Mouse (Mus musculus) frontal cortex, postnatal 14 days (tissue): ENCODE data around the gene Iqsec1.

Experiments
- DNase-seq, 2 experiments: peaks; one replicate each; pipeline ENCODE4 v3.0.0; 2022; ENCODE audit warnings: low spot score in 2 of 2

Iqsec1 gene

DNA sequence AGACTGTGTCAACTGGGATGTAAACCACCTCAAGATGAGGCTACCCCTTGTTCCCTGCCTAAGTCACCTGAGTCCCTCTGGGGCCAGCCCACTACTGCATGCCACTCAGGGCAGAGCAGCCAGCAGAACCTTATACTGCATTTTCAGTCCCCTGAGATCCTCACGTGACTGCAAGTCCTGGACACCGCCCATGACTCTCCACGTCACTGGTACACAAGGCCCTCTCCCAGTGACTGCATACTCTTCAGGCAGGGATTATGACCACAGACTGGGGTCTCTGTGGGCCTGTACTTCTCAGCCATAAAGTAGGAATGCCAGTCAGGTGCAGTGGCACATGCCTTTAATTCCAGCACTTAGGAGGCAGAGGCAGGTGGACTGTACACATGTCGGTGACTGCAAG lies 281.3 kb downstream of the Iqsec1 start:
- DNase-seq: no peak

DNA sequence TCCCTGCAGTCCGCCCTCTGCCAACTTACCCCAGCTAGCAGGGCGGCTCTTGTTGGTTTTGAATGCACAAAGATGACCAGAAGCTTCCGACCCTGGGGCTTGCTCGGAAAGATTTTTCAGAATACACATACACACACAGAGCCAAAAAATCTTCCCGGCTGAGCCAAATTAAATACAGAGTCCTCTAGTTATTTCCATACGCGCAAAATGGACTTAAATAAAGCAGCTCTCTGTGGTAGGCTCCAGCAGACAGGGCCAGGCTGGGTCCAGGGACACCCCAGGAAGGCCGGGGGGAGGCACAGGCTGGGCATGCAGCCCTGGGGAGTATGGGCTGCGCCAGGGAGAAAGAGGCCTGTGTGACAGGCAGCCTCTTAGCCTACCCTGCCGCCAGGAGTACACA lies 282.0 kb downstream of the Iqsec1 start:
- DNase-seq: peak in 1 of 2 experiments; percentile 49

DNA sequence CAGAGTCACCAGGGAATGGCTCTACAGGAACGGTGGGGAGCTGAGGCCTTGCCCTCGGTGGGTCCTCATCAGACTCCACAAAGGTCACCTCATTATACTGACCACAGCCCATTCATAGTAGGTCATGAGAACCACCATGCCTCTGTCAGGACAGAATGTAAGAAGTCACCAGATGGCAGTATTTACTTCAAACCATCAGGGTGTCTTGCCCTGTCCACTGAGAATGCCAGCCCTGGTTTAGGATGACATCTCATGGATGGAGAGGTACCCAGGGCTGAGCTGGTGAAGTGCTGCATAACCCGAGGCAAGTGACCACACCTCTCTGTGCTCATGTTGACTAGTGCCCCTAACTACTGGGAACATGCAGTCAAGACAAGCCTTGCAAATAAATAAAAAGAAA lies 282.7 kb downstream of the Iqsec1 start:
- DNase-seq: no peak

DNA sequence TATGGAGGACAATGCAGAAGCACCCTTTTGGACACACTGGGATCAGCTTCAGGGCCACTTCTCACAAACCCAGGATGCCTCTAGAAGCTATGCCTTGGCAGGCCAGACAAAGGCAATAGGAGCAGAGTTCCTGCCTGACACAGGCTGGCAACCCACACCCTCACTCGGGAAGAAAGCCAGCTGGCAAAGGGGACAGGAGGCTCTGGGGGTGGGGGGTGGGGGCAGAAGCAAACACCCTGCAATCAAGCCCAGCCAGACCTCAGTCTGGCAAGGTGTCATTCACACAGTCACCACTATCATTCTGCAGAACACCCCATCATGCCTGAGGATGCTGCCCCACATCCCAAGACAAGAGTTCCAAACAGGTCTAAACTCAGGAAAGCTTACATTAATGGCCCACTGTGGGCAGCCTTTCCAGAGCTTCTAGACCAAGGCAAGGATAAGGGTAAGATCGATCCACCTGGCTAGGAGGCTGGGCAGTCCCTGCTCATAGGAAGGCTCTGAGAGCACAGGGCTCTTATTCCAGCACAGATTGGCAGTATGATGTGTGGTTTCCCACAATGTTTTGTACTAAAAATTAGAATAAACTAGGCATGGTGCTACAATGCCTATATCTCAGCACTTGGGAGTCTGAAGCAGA lies 283.7 kb downstream of the Iqsec1 start:
- DNase-seq: no peak

DNA sequence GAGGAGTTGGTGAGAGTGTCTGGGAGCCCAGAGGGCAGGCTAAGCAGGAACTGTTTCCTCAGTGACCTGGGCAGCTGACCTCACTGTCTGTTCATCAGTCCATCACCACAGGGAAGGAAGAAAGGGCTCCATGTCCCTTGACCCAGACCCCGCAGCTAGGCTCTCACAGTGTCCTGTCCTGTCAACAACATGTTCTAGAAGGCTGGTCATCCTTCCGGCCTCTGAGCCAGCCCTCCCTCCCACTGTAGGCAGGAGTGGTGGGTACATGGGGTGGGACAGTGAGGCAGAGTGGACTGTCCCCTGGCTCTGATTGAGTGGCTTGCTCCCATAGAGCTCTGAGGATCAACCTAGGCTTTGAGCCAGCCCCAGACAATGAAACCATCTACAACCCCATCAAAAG lies 284.7 kb downstream of the Iqsec1 start:
- no peak for DNase-seq

DNA sequence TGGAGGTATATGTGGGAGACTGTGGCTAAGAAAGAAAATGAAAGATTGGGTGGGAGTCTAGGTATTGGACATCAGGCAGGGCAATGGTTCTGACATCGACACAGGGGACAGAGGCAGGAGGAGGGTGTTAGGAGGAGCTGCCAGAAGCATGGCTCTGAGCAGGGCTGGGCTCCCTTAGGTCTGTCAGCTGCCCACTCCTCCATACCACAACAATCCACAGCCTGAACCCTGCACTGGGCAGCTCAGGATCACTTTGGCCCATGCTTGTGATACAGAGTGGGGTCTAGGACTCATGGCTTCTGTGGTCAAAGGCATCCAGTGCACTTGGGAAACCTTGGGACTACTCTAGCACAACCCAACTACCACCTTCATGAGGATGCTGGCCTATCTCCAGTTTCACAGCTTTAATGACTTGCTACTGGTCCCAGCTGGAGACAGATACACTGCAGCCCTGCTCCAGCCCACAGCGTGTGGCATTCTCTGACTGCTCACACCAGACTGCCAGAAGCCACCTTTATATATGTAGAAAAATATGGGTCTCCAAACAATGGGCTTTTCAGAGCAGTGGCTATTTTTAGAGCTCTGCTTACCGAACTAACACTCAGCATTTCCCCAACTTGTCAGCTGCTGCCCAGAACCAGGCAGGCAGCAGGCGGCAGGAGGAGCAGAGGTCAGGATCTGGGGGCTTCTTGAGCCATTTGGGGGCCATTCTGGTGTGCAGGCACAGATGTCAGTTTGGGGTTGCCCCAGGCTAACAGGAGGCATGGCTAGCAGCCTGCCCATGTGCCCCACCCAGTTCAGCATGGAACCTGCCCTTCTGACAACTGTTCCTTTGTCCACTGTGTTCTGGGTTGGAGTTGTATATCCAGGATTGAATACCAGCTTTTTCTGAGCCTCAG lies 285.4 kb downstream of the Iqsec1 start:
- no peak for DNase-seq

DNA sequence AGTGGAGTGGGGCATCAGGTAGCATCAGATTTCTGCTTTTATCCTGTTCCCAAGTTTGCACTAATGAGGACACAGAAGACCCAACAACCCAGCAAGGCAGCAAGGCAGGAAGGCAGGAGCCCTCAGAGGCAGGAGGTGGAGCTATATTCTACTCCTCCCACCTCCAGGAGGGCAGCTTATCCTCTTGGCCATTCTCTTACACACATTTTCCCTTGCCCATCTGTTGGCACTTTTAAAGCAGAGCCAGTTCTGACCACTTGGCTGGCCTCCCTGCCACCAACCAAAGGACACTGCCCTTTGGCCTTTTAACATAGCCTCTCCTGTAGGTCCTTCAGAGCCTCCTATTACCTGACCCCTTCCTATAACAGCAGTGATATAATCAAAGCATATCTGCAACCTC lies 286.3 kb downstream of the Iqsec1 start:
- no peak for DNase-seq

DNA sequence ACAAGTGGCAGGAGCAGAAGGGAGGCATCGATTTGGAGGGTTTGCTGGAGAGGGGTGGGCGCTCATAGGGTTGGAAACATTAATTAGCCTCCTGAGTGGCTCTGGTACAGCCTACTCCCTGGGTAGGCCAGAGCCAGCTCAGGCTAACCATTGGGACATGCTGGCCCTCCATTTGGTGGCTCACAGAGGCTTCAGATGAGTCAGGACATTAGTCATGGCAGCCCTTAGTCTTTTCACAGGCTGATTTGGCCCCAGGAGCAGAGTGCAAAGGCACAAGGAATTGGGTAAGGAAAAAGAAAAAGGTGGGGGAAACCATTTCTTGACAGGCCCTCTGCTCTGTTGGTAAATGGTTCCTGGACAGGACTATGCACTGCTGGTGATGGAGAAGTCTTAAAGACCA lies 287.1 kb downstream of the Iqsec1 start:
- DNase-seq: no peak

DNA sequence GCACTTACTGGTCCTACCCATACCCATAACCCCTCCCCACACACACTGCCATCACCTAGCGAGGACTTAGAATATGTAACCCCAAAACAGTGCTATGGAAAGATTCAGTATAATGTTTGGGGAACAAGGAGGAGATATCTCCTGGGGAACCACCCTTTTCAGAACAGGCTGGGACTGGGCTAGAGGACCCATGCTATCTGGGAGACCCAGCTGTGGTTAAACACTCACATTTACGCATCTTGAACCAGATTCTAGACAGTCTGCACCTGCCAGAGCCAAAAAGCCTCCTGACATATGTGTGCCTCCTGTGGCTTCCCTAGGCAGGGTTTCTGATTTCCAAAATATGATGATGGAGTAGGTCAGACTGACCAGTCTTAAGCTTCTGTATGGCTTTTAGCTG lies 287.7 kb downstream of the Iqsec1 start:
- no peak for DNase-seq

DNA sequence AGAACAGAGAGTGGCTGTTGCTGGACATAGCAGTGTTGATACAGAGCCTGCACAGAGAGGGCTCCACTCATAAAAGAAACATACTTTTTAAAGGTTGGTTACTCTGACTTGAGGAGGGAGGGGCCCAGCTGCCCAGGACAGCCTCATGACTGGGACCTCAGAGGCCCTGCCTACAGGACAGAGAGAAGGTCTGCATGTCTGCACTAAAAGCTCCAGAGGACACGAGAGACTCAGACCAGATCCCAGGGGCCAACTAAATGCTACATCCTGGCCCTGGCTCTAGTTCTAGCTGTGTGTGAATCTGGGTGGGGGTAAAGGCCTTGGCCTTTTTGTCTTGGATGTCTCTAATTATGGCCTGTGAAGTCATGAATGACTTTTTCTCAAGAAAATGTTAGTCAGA lies 288.4 kb downstream of the Iqsec1 start:
- DNase-seq: no peak

DNA sequence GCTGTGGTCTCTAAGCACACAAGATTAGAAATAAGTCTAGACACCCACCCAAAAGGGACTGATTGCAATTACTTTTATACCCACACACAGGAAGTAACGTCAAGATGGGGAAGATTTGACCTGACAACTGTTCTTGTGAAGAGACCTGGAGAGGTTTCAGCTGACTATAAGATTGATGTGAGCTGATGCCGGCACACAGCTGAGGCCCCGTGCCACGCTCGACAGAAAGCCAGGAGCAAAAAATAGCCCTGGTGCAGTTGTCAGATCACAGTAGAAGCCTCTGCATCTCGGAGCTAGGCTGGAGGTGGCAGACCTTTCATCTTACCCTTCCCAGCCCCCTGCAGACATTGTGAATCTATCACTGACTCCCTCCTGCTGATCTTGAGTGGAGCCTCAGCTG lies 289.6 kb downstream of the Iqsec1 start:
- DNase-seq: no peak

DNA sequence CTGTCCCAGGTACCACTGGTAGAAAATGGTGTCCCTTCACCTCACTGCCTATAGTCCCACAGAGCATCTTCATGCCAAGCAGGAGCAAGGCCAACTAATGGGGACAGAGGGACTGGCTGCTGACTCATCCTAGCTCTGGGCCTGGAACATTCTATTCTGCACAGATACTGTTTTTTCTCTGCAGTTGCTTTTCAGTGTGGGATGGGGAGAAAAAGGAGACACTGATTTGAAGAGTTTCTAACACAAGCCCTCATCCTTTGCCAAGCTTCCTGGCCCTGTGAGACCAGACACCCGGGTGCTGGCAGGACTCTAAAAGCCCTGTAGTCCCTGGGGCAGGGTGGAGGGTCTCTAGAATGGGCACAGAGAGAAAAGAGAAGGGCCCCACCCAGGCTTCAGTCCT lies 292.7 kb downstream of the Iqsec1 start:
- DNase-seq: no peak

DNA sequence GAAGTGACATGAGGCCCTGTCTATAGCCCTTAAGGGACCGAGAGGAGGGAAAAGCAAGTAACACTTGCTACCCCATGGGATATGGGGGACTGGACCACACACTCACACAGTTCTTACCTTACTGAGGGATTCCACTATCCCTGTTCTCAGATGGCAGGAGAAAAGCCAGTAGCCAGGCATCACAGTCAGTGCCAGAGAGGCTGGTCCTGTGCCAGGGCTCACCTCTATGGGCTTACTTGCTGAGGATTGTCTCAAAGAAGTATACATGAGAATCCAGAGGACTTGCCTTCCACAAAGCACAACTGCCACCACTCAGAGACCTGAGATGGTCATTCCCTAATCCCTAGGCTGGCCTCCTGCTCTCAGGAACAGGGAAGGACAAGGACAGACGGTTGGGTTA lies 296.1 kb downstream of the Iqsec1 start:
- DNase-seq: no peak

DNA sequence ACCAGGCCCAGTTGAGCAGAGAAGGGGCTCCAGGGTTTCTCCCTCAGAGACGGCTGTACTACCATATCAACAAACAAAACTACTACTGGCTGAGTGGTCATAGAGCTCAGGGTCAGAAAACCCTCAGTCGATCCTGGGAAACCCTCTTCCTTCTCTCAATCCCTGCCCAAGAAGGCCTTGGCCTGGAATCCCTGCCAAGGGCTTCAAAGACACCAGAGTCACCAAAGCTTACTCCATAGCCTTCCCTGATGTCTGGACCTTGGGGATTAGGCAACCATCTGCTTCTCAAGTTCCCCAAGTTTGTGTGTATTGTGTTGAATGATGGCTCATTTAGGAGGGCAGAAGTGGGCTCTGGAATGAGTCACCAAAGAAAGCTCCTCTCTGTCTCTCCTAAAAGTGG lies 296.6 kb downstream of the Iqsec1 start:
- no peak for DNase-seq

DNA sequence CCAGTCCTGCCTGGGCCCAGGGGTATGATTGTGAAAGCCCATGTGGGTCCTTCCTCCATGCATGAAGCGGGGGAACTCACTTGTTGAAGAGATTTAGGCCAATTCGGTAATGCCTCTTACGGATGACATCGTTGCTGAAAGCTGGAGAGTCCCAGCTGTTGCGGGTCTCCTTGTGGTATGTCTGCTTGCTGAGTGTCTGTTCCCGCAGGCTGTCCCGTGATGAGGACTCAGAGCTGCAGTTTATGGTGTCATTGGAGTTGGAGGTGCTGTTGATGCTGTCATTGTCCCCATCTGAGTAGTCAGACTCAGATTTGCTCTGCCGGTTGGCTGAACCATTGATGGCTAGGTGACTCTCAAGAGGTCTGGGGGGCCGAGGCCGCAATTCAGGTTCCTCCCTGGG lies 299.0 kb downstream of the Iqsec1 start:
- no peak for DNase-seq

DNA sequence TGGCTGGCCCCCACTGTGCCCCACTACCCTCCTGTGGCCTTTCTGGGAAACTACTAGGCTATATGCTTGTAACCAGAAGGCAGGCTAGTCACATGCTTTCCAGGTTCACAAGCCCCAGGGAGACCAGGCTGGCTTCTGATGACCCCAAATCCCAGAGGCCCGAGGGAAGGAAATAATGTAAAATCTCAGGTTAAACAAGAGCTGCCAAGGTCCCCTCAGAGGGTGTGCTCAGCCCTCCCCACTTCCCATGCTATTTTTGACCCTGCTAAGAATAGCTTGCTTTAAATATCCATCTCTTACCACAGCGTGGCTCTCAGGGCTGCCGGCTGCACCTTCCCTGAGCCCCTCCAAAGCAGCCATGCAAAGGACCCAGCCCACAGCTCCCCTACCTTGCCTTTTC lies 299.7 kb downstream of the Iqsec1 start:
- DNase-seq: no peak

DNA sequence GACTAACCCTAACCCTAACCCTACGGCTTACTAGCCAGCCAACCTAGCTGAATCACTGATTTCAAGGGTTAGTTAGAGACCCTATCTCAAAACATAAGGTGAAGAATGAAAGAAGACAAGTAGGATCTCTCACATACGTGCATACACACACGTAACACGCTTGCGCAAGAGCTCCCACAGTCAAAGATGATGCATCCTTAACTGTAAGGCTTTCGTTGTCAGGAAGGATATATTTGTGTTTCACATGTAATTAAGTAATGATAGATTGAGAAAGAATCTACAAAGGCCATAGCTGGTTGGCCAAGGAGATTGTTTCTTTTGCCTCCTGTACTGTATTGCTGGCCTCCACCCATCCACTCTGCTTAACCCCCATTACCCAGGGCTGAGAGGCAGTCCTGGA lies 300.5 kb downstream of the Iqsec1 start:
- DNase-seq: no peak

DNA sequence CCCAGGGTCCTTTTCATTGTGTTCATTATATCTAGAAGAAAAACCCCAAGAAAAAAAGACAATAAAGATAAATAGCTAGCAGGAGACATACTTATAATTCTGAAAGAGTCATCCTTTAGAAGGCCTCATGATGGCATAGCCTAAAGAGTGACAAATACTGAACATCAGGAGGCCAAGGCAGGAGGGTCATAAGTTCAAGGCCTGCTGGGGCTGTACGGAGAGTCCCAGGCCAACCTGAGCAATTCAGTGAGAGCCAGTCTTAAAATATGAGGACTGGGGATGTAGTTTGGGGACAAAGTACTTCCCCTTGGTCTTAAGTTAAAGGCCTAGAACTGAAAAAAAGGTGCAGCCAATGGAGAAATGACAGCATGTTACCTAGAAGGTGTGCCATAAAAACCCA lies 301.7 kb downstream of the Iqsec1 start:
- DNase-seq: no peak

DNA sequence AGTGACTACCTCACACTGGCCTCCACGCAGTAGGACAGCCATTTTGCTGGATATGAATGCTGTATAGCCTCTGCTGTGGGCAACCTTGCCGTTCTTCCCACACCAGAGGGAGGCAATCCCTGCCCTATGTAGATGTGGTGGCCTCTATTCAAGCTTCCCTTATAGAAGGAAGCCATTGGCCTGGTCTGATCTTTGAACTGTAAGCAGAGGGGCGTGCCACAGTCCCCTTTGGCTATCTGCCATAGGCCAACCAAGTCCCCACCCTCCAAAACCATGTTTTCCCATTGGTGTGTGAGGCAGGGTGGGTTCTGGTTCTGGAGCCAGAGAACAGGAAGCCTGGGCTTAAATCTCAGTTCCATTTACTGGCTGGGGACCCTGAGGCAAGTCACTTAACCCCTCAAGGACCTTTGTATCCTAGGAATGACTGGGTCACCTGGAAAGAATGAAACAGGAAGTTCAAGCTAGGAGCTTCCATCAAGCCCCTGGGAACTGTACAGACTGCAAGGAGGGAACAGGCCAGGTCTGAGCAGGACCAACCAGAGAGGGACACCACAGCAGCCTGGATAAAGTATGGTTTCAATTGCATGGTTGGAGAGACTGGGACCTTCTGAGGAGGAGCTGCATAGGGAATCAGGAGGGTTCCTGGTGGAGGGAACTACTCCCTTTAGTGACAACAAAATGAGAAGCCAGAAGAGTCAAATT lies 304.5 kb downstream of the Iqsec1 start:
- DNase-seq: no peak

DNA sequence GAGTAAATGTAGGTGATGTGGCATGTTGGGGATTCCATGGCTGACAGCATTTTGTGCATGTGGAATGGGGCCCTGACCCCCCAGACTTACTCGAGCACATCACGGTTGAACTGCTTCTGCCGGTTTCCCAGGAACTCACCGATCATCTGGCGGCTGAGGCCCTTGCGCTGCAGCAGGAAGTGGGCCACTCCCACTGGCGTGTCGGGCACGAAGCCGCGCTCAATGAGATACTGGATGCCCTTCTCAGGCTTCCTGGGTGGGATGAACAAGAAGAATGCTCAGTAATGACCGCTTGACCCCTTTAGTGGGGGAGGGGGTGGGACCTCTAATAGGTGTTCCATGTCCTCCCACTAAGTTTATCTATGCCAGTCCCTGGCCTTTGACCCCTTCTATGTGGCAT lies 308.1 kb downstream of the Iqsec1 start:
- DNase-seq: no peak

DNA sequence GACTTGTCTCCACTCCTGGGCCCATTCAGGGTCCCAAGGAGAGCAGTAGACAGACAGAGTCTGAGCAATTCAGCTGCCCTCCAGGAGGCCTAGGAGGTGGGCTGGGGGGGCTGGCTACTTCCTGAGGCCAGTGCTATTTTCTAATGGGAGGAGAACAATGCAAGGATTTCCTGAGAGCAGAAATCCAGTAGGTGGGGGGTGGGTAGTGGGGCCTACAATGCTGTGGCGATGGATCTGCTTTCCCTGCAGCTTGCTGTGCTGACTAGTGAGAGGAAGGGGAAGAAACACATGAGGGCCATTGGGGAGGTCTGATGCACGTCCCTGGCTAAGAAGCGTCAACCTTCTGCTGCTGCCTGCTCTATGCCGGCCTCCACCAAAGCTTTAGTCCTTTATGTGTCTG lies 309.7 kb downstream of the Iqsec1 start:
- no peak for DNase-seq

DNA sequence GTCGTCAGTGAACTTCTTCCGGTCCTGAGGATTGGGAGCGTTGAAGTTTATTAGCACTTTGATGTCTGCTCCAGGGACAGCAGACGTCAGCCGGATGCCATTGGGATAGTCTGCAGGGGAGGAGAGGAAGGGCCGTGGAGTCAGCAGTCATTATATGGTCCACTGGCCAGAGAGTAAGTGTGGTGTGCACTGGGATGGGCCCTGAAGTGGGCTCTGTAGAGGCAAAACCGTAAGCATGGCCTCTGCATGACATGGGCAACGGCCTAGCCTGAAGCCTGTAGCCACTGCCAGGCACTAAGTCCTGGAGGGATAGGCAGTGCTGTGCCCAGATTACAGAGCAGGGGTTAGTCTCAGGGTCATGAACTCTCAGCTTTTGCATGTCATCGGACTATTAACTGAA lies 319.8 kb downstream of the Iqsec1 start:
- no peak for DNase-seq

DNA sequence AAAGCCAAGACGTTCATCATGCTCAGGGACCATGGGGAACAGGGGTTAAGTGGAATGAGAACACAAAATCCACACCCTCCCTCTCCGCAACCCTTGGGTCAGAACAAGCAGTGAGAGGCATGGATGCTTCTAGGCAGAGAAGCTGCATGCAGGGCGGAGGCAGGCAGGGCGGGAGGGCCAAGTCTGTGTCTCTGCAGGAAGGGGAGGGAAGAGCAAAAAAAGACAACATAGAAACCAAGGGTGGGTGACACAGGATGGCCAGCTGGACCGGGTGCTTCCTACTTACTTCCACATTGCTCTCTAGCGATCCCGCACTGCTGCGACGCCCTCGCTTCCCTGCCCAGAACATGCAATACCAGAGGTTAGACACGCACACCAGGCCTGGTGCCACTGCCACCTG lies 324.7 kb downstream of the Iqsec1 start:
- no peak for DNase-seq
